Mouse (Mus musculus): ENCODE results near the gene Ttl. TPM values are rescaled to one million over a fixed set of nuclear protein-coding genes. Genes with fewer than 3 reads are reported as not detected.
A peak's percentile ranks its signal among the peaks of the same experiment; 100 is the strongest.

Ttl gene
- polyA plus RNA-seq, 1 experiment from 2014 or later = 1.2 TPM

GRCm38 (mm10) chr2:129116368-129116739, 50.6 kb downstream of the Ttl start:
- ATAC-seq (no peak), DNase-seq (no peak)
- Histone ChIP-seq H3K4me2 (ENCODE audit: low read depth, low read length) (no peak overlapping the region), H3K9me3 (ENCODE audit: low read length) (no peaks in the 10 kb centered on the region), H3K27ac (ENCODE audit: low read depth) (no peak overlapping the region), H3K9ac (replicated peaks) (no peak overlapping the region), H3K36me3 (replicated peaks; ENCODE audit: insufficient read depth, low read length) (peaks cover 81% of the 10 kb centered on the region), H3K27me3 (ENCODE audit: insufficient read depth, low read length) (no peaks in the 10 kb centered on the region), H3K4me1 (ENCODE audit: insufficient read depth) (no peaks in the 10 kb centered on the region), H3K4me3 (ENCODE audit: low read depth, low read length) (no peak overlapping the region)
- TF ChIP-seq CTCF (IDR thresholded peaks at IDR 0.05; ENCODE audit: low read depth) (no peak), EP300 (IDR thresholded peaks at IDR 0.05; ENCODE audit: low read depth) (no peak)
- 93% methylated on average over 1 of the region's 1 CpGs for whole genome bisulfite sequencing (ENCODE audit: insufficient replicate concordance)

- Histone ChIP-seq H3K4me3 (ENCODE audit: low read depth, low read length) (no peak overlapping the region), H3K27ac (ENCODE audit: low read depth) (no peak overlapping the region), H3K9ac (replicated peaks) (no peak overlapping the region), H3K36me3 (replicated peaks; ENCODE audit: insufficient read depth, low read length) (peaks cover 83% of the 10 kb centered on the region), H3K4me2 (ENCODE audit: low read depth, low read length) (no peak overlapping the region), H3K27me3 (ENCODE audit: insufficient read depth, low read length) (no peaks in the 10 kb centered on the region), H3K4me1 (ENCODE audit: insufficient read depth) (no peaks in the 10 kb centered on the region), H3K9me3 (ENCODE audit: low read length) (no peaks in the 10 kb centered on the region)
- 91% methylated on average over 12 of the region's 12 CpGs for WGBS (ENCODE audit: insufficient replicate concordance)
- no peak for ATAC-seq
- DNase-seq = no peak
- TF ChIP-seq EP300 (IDR thresholded peaks at IDR 0.05; ENCODE audit: low read depth) (no peak), CTCF (IDR thresholded peaks at IDR 0.05; ENCODE audit: low read depth) (no peak)
Observed at GRCm38 (mm10) chr2:129118061-129118460, 52.3 kb downstream of the Ttl start.

GRCm38 (mm10) chr2:129121986-129122385, 56.2 kb downstream of the Ttl start:
- Histone ChIP-seq H3K4me1 (ENCODE audit: insufficient read depth) (no peaks in the 10 kb centered on the region), H3K4me2 (ENCODE audit: low read depth, low read length) (no peak overlapping the region), H3K9ac (replicated peaks) (no peak overlapping the region), H3K4me3 (ENCODE audit: low read depth, low read length) (no peak overlapping the region), H3K36me3 (replicated peaks; ENCODE audit: insufficient read depth, low read length) (peaks cover 70% of the 10 kb centered on the region), H3K9me3 (ENCODE audit: low read length) (no peaks in the 10 kb centered on the region), H3K27ac (ENCODE audit: low read depth) (no peak overlapping the region), H3K27me3 (ENCODE audit: insufficient read depth, low read length) (no peaks in the 10 kb centered on the region)
- ATAC-seq (no peak), DNase-seq (no peak)
- no peak for TF ChIP-seq EP300 (IDR thresholded peaks at IDR 0.05; ENCODE audit: low read depth)
- TF ChIP-seq CTCF (IDR thresholded peaks at IDR 0.05; ENCODE audit: low read depth) = no peak
- 92% methylated on average over 8 of the region's 8 CpGs for WGBS (ENCODE audit: insufficient replicate concordance)

GRCm38 (mm10) chr2:129129412-129129929, 63.7 kb downstream of the Ttl start, which contains the start of gene Chchd5:
Gene Chchd5, plus strand, starts transcription at chr2:129129700.
- peaks cover 30% of the 10 kb centered on the region for H3K36me3 ChIP-seq (replicated peaks; ENCODE audit: insufficient read depth, low read length)
- DNase-seq (peak; percentile 90), ATAC-seq (peak; percentile 100)
- peaks cover 20% of the 10 kb centered on the region for H3K4me1 ChIP-seq (ENCODE audit: insufficient read depth)
- H3K4me3 ChIP-seq (ENCODE audit: low read depth, low read length) = peak within 1 kb of the TSS; percentile 68
- under 1% methylated on average over 35 of the region's 35 CpGs for WGBS (ENCODE audit: insufficient replicate concordance)
- peak; percentile 49; the same call in 1 of the 2 replicates for TF ChIP-seq EP300 (IDR thresholded peaks at IDR 0.05; ENCODE audit: low read depth)
- no peak for TF ChIP-seq CTCF (IDR thresholded peaks at IDR 0.05; ENCODE audit: low read depth)
- peak within 1 kb of the TSS; percentile 90 for H3K9ac ChIP-seq (replicated peaks)
- H3K9me3 ChIP-seq (ENCODE audit: low read length) = 0 out of 2 replicates have a peak, but pooled peaks cover 2% of the 10 kb centered on the region
- H3K27me3 ChIP-seq (ENCODE audit: insufficient read depth, low read length) = no peaks in the 10 kb centered on the region
- peak within 1 kb of the TSS; percentile 70 for H3K4me2 ChIP-seq (ENCODE audit: low read depth, low read length)
- H3K27ac ChIP-seq (ENCODE audit: low read depth) = peak within 1 kb of the TSS; percentile 98

GRCm38 (mm10) chr2:129129987-129130545, 64.3 kb downstream of the Ttl start:
- H3K4me3 ChIP-seq (ENCODE audit: low read depth, low read length) = peak overlapping the region; percentile 68
- peak overlapping the region; percentile 98 for H3K27ac ChIP-seq (ENCODE audit: low read depth)
- H3K36me3 ChIP-seq (replicated peaks; ENCODE audit: insufficient read depth, low read length) = peaks cover 25% of the 10 kb centered on the region
- H3K4me1 ChIP-seq (ENCODE audit: insufficient read depth) = peaks cover 20% of the 10 kb centered on the region
- ATAC-seq = peak; percentile 14
- WGBS (ENCODE audit: insufficient replicate concordance) = 34% methylated on average over 18 of the region's 18 CpGs
- TF ChIP-seq CTCF (IDR thresholded peaks at IDR 0.05; ENCODE audit: low read depth) = no peak
- no peak for TF ChIP-seq EP300 (IDR thresholded peaks at IDR 0.05; ENCODE audit: low read depth)
- peak; percentile 27 for DNase-seq
- H3K27me3 ChIP-seq (ENCODE audit: insufficient read depth, low read length) = no peaks in the 10 kb centered on the region
- 0 out of 2 replicates have a peak, but pooled peaks cover 2% of the 10 kb centered on the region for H3K9me3 ChIP-seq (ENCODE audit: low read length)
- H3K9ac ChIP-seq (replicated peaks) = peak overlapping the region; percentile 62
- peak overlapping the region; percentile 70 for H3K4me2 ChIP-seq (ENCODE audit: low read depth, low read length)

GRCm38 (mm10) chr2:129130776-129131175, 65.0 kb downstream of the Ttl start:
- peaks cover 18% of the 10 kb centered on the region for H3K36me3 ChIP-seq (replicated peaks; ENCODE audit: insufficient read depth, low read length)
- H3K27ac ChIP-seq (ENCODE audit: low read depth) = no peak overlapping the region
- ATAC-seq (no peak), DNase-seq (no peak)
- no peak for TF ChIP-seq EP300 (IDR thresholded peaks at IDR 0.05; ENCODE audit: low read depth)
- no peak for TF ChIP-seq CTCF (IDR thresholded peaks at IDR 0.05; ENCODE audit: low read depth)
- 89% methylated on average over 2 of the region's 2 CpGs for WGBS (ENCODE audit: insufficient replicate concordance)
- H3K9me3 ChIP-seq (ENCODE audit: low read length) = 0 out of 2 replicates have a peak, but pooled peaks cover 2% of the 10 kb centered on the region
- H3K4me3 ChIP-seq (ENCODE audit: low read depth, low read length) = peak overlapping the region; percentile 68
- H3K4me1 ChIP-seq (ENCODE audit: insufficient read depth) = peaks cover 20% of the 10 kb centered on the region
- no peaks in the 10 kb centered on the region for H3K27me3 ChIP-seq (ENCODE audit: insufficient read depth, low read length)
- H3K4me2 ChIP-seq (ENCODE audit: low read depth, low read length) = peak overlapping the region; percentile 70
- peak overlapping the region; percentile 62; the same call in 1 of the 2 replicates for H3K9ac ChIP-seq (replicated peaks)

Measured in liver, postnatal 0 days (tissue).